Mouse (Mus musculus) neural tube, embryonic 15.5 days (tissue): ENCODE data around the gene Slc10a7. TPM values are rescaled to one million over a fixed set of nuclear protein-coding genes. Genes with fewer than 3 reads are reported as not detected.
A peak's percentile ranks its signal among the peaks of the same experiment; 100 is the strongest.

ENCODE experiments used
- ATAC-seq: fragments of 200-750 bp; cut with Nextera tagmentation; 2 replicates; pipeline ENCODE4 v1.8.0; 2017; ENCODE audit warnings: mild to moderate bottlenecking, moderate TSS enrichment, moderate library complexity; ENCODE audit not compliant: low FRiP score
- H3K27ac ChIP-seq: fragments of 300-500 bp; sonication (generic); replicated peaks from 2 replicates; pipeline ENCODE4 v1.5.1; 2015; ENCODE audit warnings: mild to moderate bottlenecking, inconsistent platforms
- H3K27me3 ChIP-seq: fragments of 300-500 bp; sonication (generic); replicated peaks from 2 replicates; pipeline ENCODE4 v1.6.1; 2015; ENCODE audit warnings: inconsistent platforms
- H3K36me3 ChIP-seq: fragments of 300-500 bp; sonication (generic); 2 replicates; pipeline ENCODE4 v1.6.1; 2015; ENCODE audit warnings: inconsistent platforms
- H3K4me1 ChIP-seq: fragments of 300-500 bp; sonication (generic); 2 replicates; pipeline ENCODE4 v1.6.1; 2015; ENCODE audit warnings: inconsistent platforms
- H3K4me2 ChIP-seq: fragments of 300-500 bp; sonication (generic); 2 replicates; pipeline ENCODE4 v1.6.1; 2015; ENCODE audit warnings: inconsistent platforms, mild to moderate bottlenecking, moderate library complexity
- H3K4me3 ChIP-seq: fragments of 300-500 bp; sonication (generic); replicated peaks from 2 replicates; pipeline ENCODE4 v1.5.1; 2015; ENCODE audit warnings: mild to moderate bottlenecking, inconsistent platforms
- H3K9ac ChIP-seq: fragments of 300-500 bp; sonication (generic); replicated peaks from 2 replicates; pipeline ENCODE4 v1.6.1; 2015; ENCODE audit warnings: mild to moderate bottlenecking, inconsistent platforms
- H3K9me3 ChIP-seq: fragments of 300-500 bp; sonication (generic); replicated peaks from 2 replicates; pipeline ENCODE4 v1.6.1; 2016; ENCODE audit warnings: inconsistent platforms
- WGBS: fragments of 180-500 bp; shearing (Covaris S2); methylation state at CpG from one replicate; pipeline ENCODE4 v1.1.7; 2015; ENCODE audit warnings: mixed read lengths; 5-methylcytosine and 5-hydroxymethylcytosine counted together
- polyA plus RNA-seq: library from polyadenylated mRNA; unstranded; fragments of >200 nt; fragmentation: Nextera tagmentation; extraction: Ambion mirVana; gene quantifications from 2 replicates; pipeline ENCODE4 v1.2.1, GENCODE M21; 2015

Gene Slc10a7
- polyA plus RNA-seq, 1 experiment from 2014 or later = 10.2 TPM

GRCm38 (mm10) chr8:78550752-78551134 is 41.6 kb downstream of the Slc10a7 start:
- H3K27me3 ChIP-seq = no peaks in the 10 kb centered on the region
- H3K27ac ChIP-seq = no peak overlapping the region
- no peaks in the 10 kb centered on the region for H3K9me3 ChIP-seq
- H3K9ac ChIP-seq = no peak overlapping the region
- no peak for ATAC-seq
- H3K4me3 ChIP-seq = no peak overlapping the region
- peaks cover 13% of the 10 kb centered on the region for H3K4me1 ChIP-seq
- no peak overlapping the region for H3K4me2 ChIP-seq
- WGBS = 32% methylated on average over 2 of the region's 2 CpGs
- H3K36me3 ChIP-seq = no peaks in the 10 kb centered on the region

- Histone ChIP-seq H3K9me3 (no peaks in the 10 kb centered on the region), H3K9ac (no peak overlapping the region), H3K27me3 (no peaks in the 10 kb centered on the region), H3K4me1 (peaks cover 13% of the 10 kb centered on the region), H3K27ac (no peak overlapping the region), H3K4me2 (no peak overlapping the region), H3K36me3 (no peaks in the 10 kb centered on the region), H3K4me3 (no peak overlapping the region)
- no peak for ATAC-seq
- WGBS = 92% methylated on average over 4 of the region's 4 CpGs
Measured at GRCm38 (mm10) chr8:78555817-78556216, 46.7 kb downstream of the Slc10a7 start.

- Histone ChIP-seq H3K27me3 (no peaks in the 10 kb centered on the region), H3K9me3 (no peaks in the 10 kb centered on the region), H3K9ac (no peak overlapping the region), H3K36me3 (no peaks in the 10 kb centered on the region), H3K4me1 (peaks cover 13% of the 10 kb centered on the region), H3K4me2 (no peak overlapping the region), H3K27ac (no peak overlapping the region), H3K4me3 (no peak overlapping the region)
- no peak; the same call in 1 of the 2 replicates for ATAC-seq
- 27% methylated on average over 11 of the region's 11 CpGs for WGBS
Measured at GRCm38 (mm10) chr8:78556773-78557434, 47.8 kb downstream of the Slc10a7 start.

- H3K4me2 ChIP-seq = no peak overlapping the region
- no peaks in the 10 kb centered on the region for H3K36me3 ChIP-seq
- no peaks in the 10 kb centered on the region for H3K27me3 ChIP-seq
- H3K4me3 ChIP-seq = no peak overlapping the region
- H3K27ac ChIP-seq = no peak overlapping the region
- no peak for ATAC-seq
- H3K4me1 ChIP-seq = peaks cover 9% of the 10 kb centered on the region
- 90% methylated on average over 6 of the region's 6 CpGs for WGBS
- no peak overlapping the region for H3K9ac ChIP-seq
- H3K9me3 ChIP-seq = no peaks in the 10 kb centered on the region
Measured at GRCm38 (mm10) chr8:78561620-78562019, 52.5 kb downstream of the Slc10a7 start.

- Histone ChIP-seq H3K9ac (no peak overlapping the region), H3K4me2 (no peak overlapping the region), H3K27ac (no peak overlapping the region), H3K9me3 (no peaks in the 10 kb centered on the region), H3K27me3 (no peaks in the 10 kb centered on the region), H3K4me3 (no peak overlapping the region), H3K36me3 (no peaks in the 10 kb centered on the region), H3K4me1 (0 out of 2 replicates have a peak, but pooled peaks cover 4% of the 10 kb centered on the region)
- WGBS = 71% methylated on average over 2 of the region's 2 CpGs
- ATAC-seq = no peak
Measured at GRCm38 (mm10) chr8:78563466-78564058, 54.4 kb downstream of the Slc10a7 start.

GRCm38 (mm10) chr8:78564200-78564599 is 55.1 kb downstream of the Slc10a7 start:
- WGBS = 58% methylated on average over 5 of the region's 5 CpGs
- no peak for ATAC-seq
- H3K4me1 ChIP-seq = 0 out of 2 replicates have a peak, but pooled peaks cover 4% of the 10 kb centered on the region
- no peaks in the 10 kb centered on the region for H3K9me3 ChIP-seq
- no peaks in the 10 kb centered on the region for H3K36me3 ChIP-seq
- no peak overlapping the region for H3K4me2 ChIP-seq
- H3K4me3 ChIP-seq = no peak overlapping the region
- H3K9ac ChIP-seq = no peak overlapping the region
- no peaks in the 10 kb centered on the region for H3K27me3 ChIP-seq
- no peak overlapping the region for H3K27ac ChIP-seq

- H3K27me3 ChIP-seq = no peaks in the 10 kb centered on the region
- ATAC-seq = no peak
- H3K27ac ChIP-seq = no peak overlapping the region
- no peak overlapping the region for H3K4me2 ChIP-seq
- no peak overlapping the region for H3K9ac ChIP-seq
- WGBS = 89% methylated on average over 8 of the region's 8 CpGs
- H3K36me3 ChIP-seq = no peaks in the 10 kb centered on the region
- no peaks in the 10 kb centered on the region for H3K9me3 ChIP-seq
- H3K4me1 ChIP-seq = peaks cover 16% of the 10 kb centered on the region
- H3K4me3 ChIP-seq = no peak overlapping the region
Measured at GRCm38 (mm10) chr8:78568196-78568595, 59.0 kb downstream of the Slc10a7 start.

- 12% methylated on average over 9 of the region's 9 CpGs for WGBS
- no peaks in the 10 kb centered on the region for H3K27me3 ChIP-seq
- H3K9me3 ChIP-seq = no peaks in the 10 kb centered on the region
- H3K4me1 ChIP-seq = peaks cover 12% of the 10 kb centered on the region
- no peak overlapping the region for H3K9ac ChIP-seq
- H3K27ac ChIP-seq = 0 out of 2 replicates have a peak overlapping the region, but pooled peaks have one; percentile 54
- H3K36me3 ChIP-seq = no peaks in the 10 kb centered on the region
- no peak overlapping the region for H3K4me2 ChIP-seq
- H3K4me3 ChIP-seq = no peak overlapping the region
- peak; percentile 72 for ATAC-seq
Measured at GRCm38 (mm10) chr8:78571528-78571927, 62.4 kb downstream of the Slc10a7 start.

GRCm38 (mm10) chr8:78574207-78574606 is 65.1 kb downstream of the Slc10a7 start:
- Histone ChIP-seq H3K9me3 (no peaks in the 10 kb centered on the region), H3K4me1 (peaks cover 24% of the 10 kb centered on the region)
- 79% methylated on average over 7 of the region's 7 CpGs for WGBS

GRCm38 (mm10) chr8:78577569-78577968 is 68.4 kb downstream of the Slc10a7 start:
- peaks cover 12% of the 10 kb centered on the region; the same call in 1 of the 2 replicates for H3K4me1 ChIP-seq
- no peak overlapping the region for H3K9ac ChIP-seq
- H3K27ac ChIP-seq = no peak overlapping the region
- H3K27me3 ChIP-seq = no peaks in the 10 kb centered on the region
- no peak overlapping the region for H3K4me3 ChIP-seq
- 18% methylated on average over 10 of the region's 10 CpGs for WGBS
- no peak overlapping the region for H3K4me2 ChIP-seq
- no peaks in the 10 kb centered on the region for H3K9me3 ChIP-seq
- no peaks in the 10 kb centered on the region for H3K36me3 ChIP-seq
- ATAC-seq = no peak

More at GRCm38 (mm10) chr8:78574207-78574606, 65.1 kb downstream of the Slc10a7 start:
- H3K27me3 ChIP-seq = no peaks in the 10 kb centered on the region
- no peaks in the 10 kb centered on the region for H3K36me3 ChIP-seq
- no peak overlapping the region for H3K4me2 ChIP-seq
- ATAC-seq = no peak
- no peak overlapping the region for H3K9ac ChIP-seq
- no peak overlapping the region for H3K4me3 ChIP-seq
- H3K27ac ChIP-seq = no peak overlapping the region

GRCm38 (mm10) chr8:78578036-78578435 is 68.9 kb downstream of the Slc10a7 start:
- H3K4me2 ChIP-seq = no peak overlapping the region
- H3K36me3 ChIP-seq = no peaks in the 10 kb centered on the region
- no peak for ATAC-seq
- peaks cover 12% of the 10 kb centered on the region; the same call in 1 of the 2 replicates for H3K4me1 ChIP-seq
- H3K9me3 ChIP-seq = no peaks in the 10 kb centered on the region
- no peak overlapping the region for H3K27ac ChIP-seq
- 41% methylated on average over 3 of the region's 3 CpGs for WGBS
- H3K9ac ChIP-seq = no peak overlapping the region
- H3K4me3 ChIP-seq = no peak overlapping the region
- no peaks in the 10 kb centered on the region for H3K27me3 ChIP-seq
